Mouse (Mus musculus) thymus, adult 2 months (tissue): ENCODE data around the gene Fam118b.

Source experiments
- CTCF ChIP-seq: fragments of 200-500 bp; IDR thresholded peaks from 2 replicates; pipeline ENCODE4 v1.5.1; 2012; ENCODE audit warnings: mild to moderate bottlenecking, control low read depth, low read length, moderate library complexity, borderline replicate concordance; ENCODE audit not compliant: control insufficient read depth, poor library complexity, insufficient read depth; ENCODE audit errors: extremely low read depth
- POLR2A ChIP-seq: fragments of 200-500 bp; IDR thresholded peaks from 2 replicates; pipeline ENCODE4 v1.6.1; 2012; ENCODE audit warnings: mild to moderate bottlenecking, low read length, control low read depth, moderate library complexity; ENCODE audit not compliant: control insufficient read depth, poor library complexity, insufficient read depth; ENCODE audit errors: extremely low read depth

DNA sequence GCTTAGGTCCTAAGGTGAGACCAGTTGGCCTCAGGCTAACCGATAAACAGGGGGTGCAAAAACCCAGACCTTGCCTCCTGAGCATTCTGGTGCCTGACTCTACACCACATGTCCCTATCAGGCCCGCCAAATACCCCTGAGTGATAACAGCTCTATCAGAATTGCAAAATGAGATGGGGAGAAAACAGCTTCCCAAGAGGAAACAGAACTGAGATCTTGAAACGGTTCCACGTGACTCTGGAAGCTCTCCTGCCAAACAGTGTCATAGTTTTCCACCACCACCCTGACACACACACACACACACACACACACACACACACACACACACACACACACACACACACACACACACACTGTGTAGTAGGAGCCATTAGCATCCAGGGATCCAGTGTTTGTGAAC lies 23.3 kb upstream of the Fam118b start:
- TF ChIP-seq CTCF (no peak), POLR2A (no peak)
